Mouse (Mus musculus) forebrain, embryonic 12.5 days (tissue): Measurements from ENCODE around the gene Mrpl51. TPM values are rescaled to one million over a fixed set of nuclear protein-coding genes. Genes with fewer than 3 reads are reported as not detected.

Experiments used
- ATAC-seq: fragments of 200-750 bp; cut with Nextera tagmentation; 2 replicates; pipeline ENCODE4 v1.8.0; 2017; ENCODE audit warnings: moderate TSS enrichment; ENCODE audit not compliant: low FRiP score
- H3K27ac ChIP-seq: fragments of 300-500 bp; sonication (generic); 2 replicates; pipeline ENCODE4 v1.5.1; 2016; ENCODE audit warnings: mild to moderate bottlenecking
- H3K27me3 ChIP-seq: fragments of 300-500 bp; sonication (generic); 2 replicates; pipeline ENCODE4 v1.6.1; 2016; ENCODE audit warnings: mild to moderate bottlenecking
- H3K36me3 ChIP-seq: fragments of 300-500 bp; sonication (generic); replicated peaks from 2 replicates; pipeline ENCODE4 v1.6.1; 2016; ENCODE audit warnings: mild to moderate bottlenecking
- H3K4me1 ChIP-seq: fragments of 300-500 bp; sonication (generic); 2 replicates; pipeline ENCODE4 v1.6.1; 2016
- H3K4me2 ChIP-seq: fragments of 300-500 bp; sonication (generic); 2 replicates; pipeline ENCODE4 v1.6.1; 2016; ENCODE audit warnings: mild to moderate bottlenecking, moderate library complexity
- H3K4me3 ChIP-seq: fragments of 300-500 bp; sonication (generic); replicated peaks from 2 replicates; pipeline ENCODE4 v1.5.1; 2016; ENCODE audit warnings: mild to moderate bottlenecking
- H3K9ac ChIP-seq: fragments of 300-500 bp; sonication (generic); 2 replicates; pipeline ENCODE4 v1.6.1; 2016; ENCODE audit warnings: mild to moderate bottlenecking
- H3K9me3 ChIP-seq: fragments of 300-500 bp; sonication (generic); 2 replicates; pipeline ENCODE4 v1.6.1; 2016
- WGBS: fragments of 180-500 bp; shearing (Covaris S2); methylation state at CpG from one replicate; pipeline ENCODE4 v1.1.7; 2016; 5-methylcytosine and 5-hydroxymethylcytosine counted together
- polyA plus RNA-seq: library from polyadenylated mRNA; unstranded; fragments of >200 nt; fragmentation: Nextera tagmentation; extraction: Ambion mirVana; gene quantifications from 2 replicates; pipeline ENCODE4 v1.2.1, GENCODE M21; 2016

Mrpl51 gene
- polyA plus RNA-seq, 1 experiment from 2014 or later = 192 TPM

- Histone ChIP-seq H3K9ac (no peak overlapping the region), H3K9me3 (no peaks in the 10 kb centered on the region), H3K36me3 (no peaks in the 10 kb centered on the region), H3K4me3 (no peak overlapping the region), H3K27ac (no peak overlapping the region), H3K4me1 (peaks cover 10% of the 10 kb centered on the region), H3K4me2 (no peak overlapping the region), H3K27me3 (peaks cover 29% of the 10 kb centered on the region)
- no peak for ATAC-seq
- 74% methylated on average over 6 of the region's 6 CpGs for WGBS
Observed at GRCm38 (mm10) chr6:125213129-125213528, 21.5 kb downstream of the Mrpl51 start.

DNA sequence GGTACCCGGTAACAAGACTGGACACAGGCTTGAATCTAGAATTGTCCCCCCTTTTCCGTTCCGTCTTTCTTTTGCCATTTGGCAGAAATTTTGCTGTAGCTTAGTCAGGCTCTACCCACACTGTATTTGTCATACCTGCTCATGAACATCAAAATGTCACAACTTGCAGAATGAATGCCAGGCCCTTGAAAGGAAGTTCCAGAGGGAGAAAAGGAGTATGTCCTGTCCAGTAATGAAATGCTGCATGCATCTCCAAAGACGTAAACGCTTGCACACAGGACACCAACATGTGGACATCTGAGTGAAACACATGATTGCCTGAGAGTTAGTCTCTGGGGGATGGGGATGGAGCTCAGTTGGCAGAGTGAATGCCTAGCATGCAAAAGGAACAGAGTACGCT is 22.1 kb downstream of the Mrpl51 start:
- Histone ChIP-seq H3K4me2 (no peak overlapping the region), H3K27ac (no peak overlapping the region), H3K4me3 (no peak overlapping the region), H3K4me1 (peaks cover 10% of the 10 kb centered on the region), H3K36me3 (no peaks in the 10 kb centered on the region), H3K9me3 (no peaks in the 10 kb centered on the region), H3K27me3 (peaks cover 29% of the 10 kb centered on the region), H3K9ac (no peak overlapping the region)
- no peak for ATAC-seq
- WGBS = 81% methylated on average over 6 of the region's 6 CpGs

GRCm38 (mm10) chr6:125215148-125215954 is 23.8 kb downstream of the Mrpl51 start, which contains the start of gene Vamp1:
Gene Vamp1, plus strand, starts transcription at chr6:125215551.
- peaks cover 10% of the 10 kb centered on the region for H3K4me1 ChIP-seq
- peaks cover 29% of the 10 kb centered on the region for H3K27me3 ChIP-seq
- H3K9ac ChIP-seq = peak within 1 kb of the TSS; percentile 90
- 0% methylated on average over 48 of the region's 48 CpGs for WGBS
- peak within 1 kb of the TSS; percentile 73 for H3K4me3 ChIP-seq
- peak; percentile 96 for ATAC-seq
- H3K9me3 ChIP-seq = no peaks in the 10 kb centered on the region
- 0 out of 2 replicates have a peak, but pooled peaks cover 5% of the 10 kb centered on the region for H3K36me3 ChIP-seq
- H3K4me2 ChIP-seq = peak within 1 kb of the TSS; percentile 96
- H3K27ac ChIP-seq = peak within 1 kb of the TSS; percentile 67

DNA sequence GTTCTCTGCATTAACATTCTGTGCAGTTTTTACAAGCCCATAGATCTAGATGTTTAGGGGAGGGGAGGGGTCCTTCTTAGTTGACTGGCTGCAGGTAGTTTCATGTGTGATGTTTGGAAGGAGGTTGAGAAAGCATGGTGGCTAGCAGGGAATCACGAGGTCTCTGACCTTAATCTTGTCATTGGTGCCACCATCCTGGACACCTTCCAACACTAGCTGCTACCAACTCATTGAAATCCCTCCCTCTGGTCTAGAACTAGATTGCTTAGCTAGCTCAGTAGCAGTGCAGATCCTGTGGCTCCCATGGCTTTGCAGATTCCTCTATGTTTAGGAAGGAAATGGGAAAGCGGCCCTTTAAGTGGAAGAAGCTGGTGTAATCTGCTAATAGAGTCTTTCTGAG is 25.3 kb downstream of the Mrpl51 start:
- Histone ChIP-seq H3K4me2 (no peak overlapping the region), H3K9ac (no peak overlapping the region)

GRCm38 (mm10) chr6:125217899-125218298 is 26.3 kb downstream of the Mrpl51 start:
- Histone ChIP-seq H3K9me3 (no peaks in the 10 kb centered on the region), H3K4me1 (peaks cover 10% of the 10 kb centered on the region), H3K27me3 (peaks cover 12% of the 10 kb centered on the region), H3K4me3 (no peak overlapping the region), H3K9ac (no peak overlapping the region), H3K4me2 (no peak overlapping the region), H3K36me3 (peaks cover 5% of the 10 kb centered on the region; the same call in 1 of the 2 replicates), H3K27ac (no peak overlapping the region)
- ATAC-seq = no peak
- WGBS = 91% methylated on average over 11 of the region's 11 CpGs

More for the DNA sequence above, 25.3 kb downstream of the Mrpl51 start:
- Histone ChIP-seq H3K4me1 (peaks cover 10% of the 10 kb centered on the region), H3K9me3 (no peaks in the 10 kb centered on the region), H3K27me3 (peaks cover 21% of the 10 kb centered on the region), H3K27ac (no peak overlapping the region), H3K4me3 (no peak overlapping the region), H3K36me3 (0 out of 2 replicates have a peak, but pooled peaks cover 5% of the 10 kb centered on the region)
- no peak for ATAC-seq
- 92% methylated on average over 2 of the region's 2 CpGs for WGBS

DNA sequence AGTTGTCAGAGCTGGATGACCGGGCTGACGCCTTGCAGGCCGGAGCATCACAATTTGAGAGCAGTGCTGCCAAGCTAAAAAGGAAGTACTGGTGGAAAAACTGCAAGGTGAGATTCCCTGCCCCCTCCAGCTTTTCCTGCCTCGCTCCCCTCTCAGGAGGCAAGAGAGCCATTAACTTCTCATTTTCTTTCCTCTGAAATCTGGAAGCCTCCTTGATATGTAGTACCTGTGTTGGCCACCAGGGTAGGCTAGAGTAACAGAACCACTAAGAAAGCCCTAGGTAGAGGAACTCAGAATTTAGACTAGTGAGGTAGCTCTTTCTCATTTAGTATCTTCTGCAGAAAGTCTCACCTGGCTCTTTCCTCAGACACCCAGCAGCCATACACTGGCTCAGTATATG is 27.4 kb downstream of the Mrpl51 start:
- Histone ChIP-seq H3K36me3 (peaks cover 5% of the 10 kb centered on the region; the same call in 1 of the 2 replicates), H3K4me1 (peaks cover 10% of the 10 kb centered on the region), H3K27ac (no peak overlapping the region), H3K9ac (no peak overlapping the region), H3K4me3 (no peak overlapping the region), H3K27me3 (peaks cover 1% of the 10 kb centered on the region), H3K4me2 (no peak overlapping the region), H3K9me3 (no peaks in the 10 kb centered on the region)
- ATAC-seq = no peak
- WGBS = 84% methylated on average over 4 of the region's 4 CpGs

DNA sequence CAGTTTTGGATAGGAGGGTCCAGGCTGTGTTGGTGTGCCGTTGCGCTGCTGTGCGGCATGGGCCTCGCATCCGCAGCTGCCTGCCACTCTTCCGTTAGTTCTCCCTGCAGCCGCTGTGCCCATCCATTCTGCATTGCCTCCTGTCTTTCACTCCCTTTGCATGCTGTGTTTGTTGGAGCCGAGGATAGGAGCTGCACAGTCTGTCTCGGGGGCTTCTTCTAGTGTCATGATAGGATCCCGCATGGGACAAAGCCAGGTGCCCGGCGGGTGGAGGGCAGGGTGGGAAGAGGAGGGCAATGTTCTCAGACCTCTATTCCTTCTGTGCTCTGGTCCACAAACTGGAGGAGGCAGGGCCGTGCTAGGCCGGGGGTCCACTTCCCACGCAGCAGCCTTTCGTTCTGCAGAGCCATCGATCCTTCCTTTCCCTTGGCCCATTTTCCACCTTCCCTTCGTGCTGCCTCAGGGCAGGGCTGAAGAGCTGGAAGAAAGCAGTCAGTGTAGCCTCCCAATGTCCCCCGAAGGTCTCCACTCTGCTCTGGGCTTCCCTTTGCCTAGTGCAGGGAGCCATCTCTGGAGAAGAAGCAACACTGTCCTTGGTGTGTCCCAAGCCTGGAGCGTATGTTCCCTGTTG is 29.6 kb downstream of the Mrpl51 start:
- no peak overlapping the region for H3K9ac ChIP-seq
- no peak overlapping the region for H3K4me3 ChIP-seq
- no peak for ATAC-seq
- H3K36me3 ChIP-seq = peaks cover 5% of the 10 kb centered on the region; the same call in 1 of the 2 replicates
- no peaks in the 10 kb centered on the region for H3K27me3 ChIP-seq
- H3K4me2 ChIP-seq = no peak overlapping the region
- no peak overlapping the region for H3K27ac ChIP-seq
- H3K4me1 ChIP-seq = peaks cover 5% of the 10 kb centered on the region
- 91% methylated on average over 20 of the region's 20 CpGs for WGBS
- no peaks in the 10 kb centered on the region for H3K9me3 ChIP-seq

DNA sequence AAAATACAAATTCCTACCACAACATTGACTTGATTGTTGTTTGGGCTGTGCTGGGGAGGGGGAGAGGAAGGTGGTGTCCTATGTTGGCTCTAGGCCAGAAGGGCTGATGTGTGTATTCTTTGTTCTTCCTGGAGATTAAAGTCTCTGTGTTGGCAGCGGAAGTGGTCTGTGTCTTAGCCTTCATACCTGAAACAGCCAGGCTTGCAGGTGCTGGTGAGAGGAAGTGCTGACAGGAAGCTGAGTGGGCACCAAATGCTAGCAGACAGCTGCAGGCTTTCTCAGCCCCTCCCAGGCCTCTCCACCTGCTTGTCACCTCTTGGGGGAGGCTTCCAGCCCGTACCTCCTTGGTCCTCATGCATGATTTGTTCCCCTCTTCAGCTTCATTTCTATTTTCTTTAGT is 30.5 kb downstream of the Mrpl51 start:
- no peak for ATAC-seq
- Histone ChIP-seq H3K36me3 (peaks cover 5% of the 10 kb centered on the region; the same call in 1 of the 2 replicates), H3K4me3 (no peak overlapping the region), H3K4me2 (no peak overlapping the region), H3K27me3 (no peaks in the 10 kb centered on the region), H3K9ac (no peak overlapping the region), H3K9me3 (no peaks in the 10 kb centered on the region), H3K27ac (no peak overlapping the region), H3K4me1 (no peaks in the 10 kb centered on the region)
- WGBS = 65% methylated on average over 2 of the region's 2 CpGs

DNA sequence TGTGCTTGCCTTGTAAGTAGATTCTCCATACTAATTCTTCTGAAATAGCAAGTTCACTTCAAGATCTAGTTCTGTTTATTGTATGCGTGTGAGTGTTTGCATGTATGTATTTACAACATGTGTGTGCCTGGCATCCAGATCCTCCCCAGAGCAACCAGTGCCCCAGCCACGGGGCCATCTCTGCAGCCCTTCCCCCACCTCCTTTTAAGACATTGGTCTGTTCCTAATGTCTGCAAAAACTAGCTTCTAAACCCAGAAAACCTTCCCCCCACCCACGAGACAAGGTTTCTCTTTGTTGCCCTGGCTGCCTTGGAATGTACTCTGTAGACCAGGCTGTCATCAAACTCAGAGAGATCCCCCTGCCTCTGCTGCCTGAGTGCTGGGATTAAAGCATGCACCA is 31.0 kb downstream of the Mrpl51 start:
- Histone ChIP-seq H3K27me3 (no peaks in the 10 kb centered on the region), H3K9me3 (no peaks in the 10 kb centered on the region), H3K4me2 (no peak overlapping the region), H3K9ac (no peak overlapping the region), H3K36me3 (peaks cover 5% of the 10 kb centered on the region; the same call in 1 of the 2 replicates), H3K4me3 (no peak overlapping the region), H3K4me1 (no peaks in the 10 kb centered on the region), H3K27ac (no peak overlapping the region)
- no peak for ATAC-seq
- WGBS = 76% methylated on average over 3 of the region's 3 CpGs

GRCm38 (mm10) chr6:125225518-125226115 is 34.0 kb downstream of the Mrpl51 start:
- WGBS = 84% methylated on average over 5 of the region's 5 CpGs
- Histone ChIP-seq H3K4me1 (peaks cover 2% of the 10 kb centered on the region; the same call in 1 of the 2 replicates), H3K27me3 (no peaks in the 10 kb centered on the region), H3K9me3 (no peaks in the 10 kb centered on the region), H3K27ac (no peak overlapping the region), H3K9ac (no peak overlapping the region), H3K36me3 (no peaks in the 10 kb centered on the region; the same call in 1 of the 2 replicates), H3K4me2 (no peak overlapping the region), H3K4me3 (no peak overlapping the region)
- no peak for ATAC-seq

GRCm38 (mm10) chr6:125230571-125230970 is 39.0 kb downstream of the Mrpl51 start:
- no peak overlapping the region for H3K27ac ChIP-seq

More at GRCm38 (mm10) chr6:125230571-125230970, 39.0 kb downstream of the Mrpl51 start:
- Histone ChIP-seq H3K36me3 (no peaks in the 10 kb centered on the region), H3K4me1 (peaks cover 20% of the 10 kb centered on the region), H3K9me3 (no peaks in the 10 kb centered on the region), H3K27me3 (no peaks in the 10 kb centered on the region), H3K4me3 (no peak overlapping the region), H3K9ac (no peak overlapping the region), H3K4me2 (no peak overlapping the region)
- no peak for ATAC-seq
- 61% methylated on average over 9 of the region's 9 CpGs for WGBS
